9 mouse cellular contexts compared by ENCODE assay signal in the genomic region with DNA sequence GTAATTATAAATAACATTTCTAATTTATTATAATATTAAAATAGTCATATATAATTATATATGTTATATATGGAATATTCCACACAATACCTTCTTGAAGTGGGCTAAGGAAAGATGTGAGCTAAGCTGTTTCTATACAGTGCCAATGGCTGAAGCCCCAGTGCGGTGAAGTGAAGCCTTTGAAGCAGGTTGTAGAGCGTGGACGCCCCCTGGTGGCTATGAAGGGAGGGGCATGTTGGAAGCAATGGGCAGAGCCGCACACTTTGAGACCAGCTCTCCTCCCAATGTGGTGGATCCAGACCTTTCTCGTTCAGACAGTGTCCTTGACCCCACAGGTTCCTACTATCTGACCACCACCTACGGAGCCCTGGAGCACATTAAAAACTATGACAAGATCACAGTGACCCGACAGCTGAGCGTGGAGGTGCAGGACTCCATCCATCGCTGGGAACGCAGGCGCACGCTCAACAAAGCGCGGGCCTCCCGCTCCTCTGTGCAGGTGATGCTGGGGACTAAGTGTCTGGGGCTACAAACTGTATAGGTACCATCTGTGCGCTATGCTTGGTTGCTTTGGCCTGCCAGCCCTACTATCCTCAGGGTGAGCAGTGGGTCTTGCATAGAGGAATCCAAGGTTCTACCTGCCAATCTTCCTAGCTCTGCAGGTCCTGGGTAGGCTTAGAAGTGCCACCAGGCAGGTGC. TPM values are rescaled to one million over a fixed set of nuclear protein-coding genes. Genes with fewer than 3 reads are reported as not detected.
A peak's percentile ranks its signal among the peaks of the same experiment; 100 is the strongest.
DNase-seq lines count a peak whose midpoint lies in the region; ATAC-seq lines count a peak whose summit lies in the region.
"Had no signal": no experiment of that assay in that cellular context is flagged by ENCODE, and none has a peak within 500 bp of the region (broad histone marks: within the 10 kb centered on the region; RNA-seq: fewer than 3 reads in every experiment).

No protein-coding gene starts in this region.

- H3K4me2 ChIP-seq in hindbrain, embryonic 14.5 days (replicated peaks), result no peak overlapping the region

- H3K4me1 ChIP-seq in hindbrain, embryonic 14.5 days (replicated peaks; ENCODE audit: control insufficient read depth, insufficient read depth, low read length), result no peaks in the 10 kb centered on the region

- WGBS in hindbrain, embryonic 14.5 days, result 54% methylated on average over 16 of the region's 16 CpGs

- ATAC-seq in hindbrain, embryonic 14.5 days (ENCODE audit: low FRiP score), result peak; percentile 82

- peak; percentile 78 for DNase-seq in Muller cell, postnatal 12 days (ENCODE audit: inconsistent ontology term)
- peak; percentile 87 for DNase-seq in cerebellum, adult 9-10 months
- peak; percentile 52 to 96 for DNase-seq in frontal cortex, adult 2 months (ENCODE audit: extremely low spot score in 1 of 2, low spot score in 1 of 2)
- peak; percentile 91 for DNase-seq in hindbrain, embryonic 14.5 days (ENCODE audit: low spot score)
- peak; percentile 86 to 93 for DNase-seq in layer of hippocampus, postnatal 14 days (ENCODE audit: low spot score in 2 of 2)
- DNase-seq in lung, postnatal 14 days, result peak; percentile 87
- DNase-seq in retina, embryonic 14.5 days (ENCODE audit: low spot score), result peak; percentile 93
- DNase-seq in thymus, postnatal 25 days, result peak; percentile 84

- no peaks in the 10 kb centered on the region for H3K36me3 ChIP-seq in hindbrain, embryonic 14.5 days (replicated peaks; ENCODE audit: control insufficient read depth, insufficient read depth)

- H3K9me3 ChIP-seq in hindbrain, embryonic 14.5 days (ENCODE audit: control insufficient read depth, low read length), result no peaks in the 10 kb centered on the region
- H3K9me3 ChIP-seq: megakaryocyte, embryonic 14.5 days had no signal

- no peak overlapping the region for H3K27ac ChIP-seq in hindbrain, embryonic 14.5 days

- H3K27me3 ChIP-seq in hindbrain, embryonic 14.5 days (ENCODE audit: control insufficient read depth, insufficient read depth, low read length), result 0 out of 2 replicates have a peak, but pooled peaks cover 5% of the 10 kb centered on the region
- H3K27me3 ChIP-seq: megakaryocyte, embryonic 14.5 days had no signal

- no peak overlapping the region for H3K9ac ChIP-seq in hindbrain, embryonic 14.5 days

- no peak overlapping the region for H3K4me3 ChIP-seq in hindbrain, embryonic 14.5 days (replicated peaks; ENCODE audit: low read length)
- H3K4me3 ChIP-seq: megakaryocyte, embryonic 14.5 days had no signal

RNA-seq across cellular contexts. Expression of a gene that starts 52.2 kb away (rescaled TPM):
- polyA plus RNA-seq in frontal cortex, adult 2 months (2012; rRNA removed), result 110 and 121 TPM in 2 replicates
- 112 and 118 TPM in 2 replicates for polyA plus RNA-seq in hindbrain, embryonic 14.5 days (2014; fragmentation: Nextera tagmentation; extraction: Ambion mirVana)
- total RNA-seq in layer of hippocampus, postnatal 14 days (2021), result 100 to 1,000 TPM; 111 to 117 TPM
